In genomic region chr4:62272696-62273095, GRCm38 (mm10) we compare ENCODE assay signal across 23 mouse cellular contexts.
"Had no signal": no experiment of that assay in that cellular context is flagged by ENCODE, and none has a peak within 500 bp of the region (broad histone marks: within the 10 kb centered on the region; RNA-seq: fewer than 3 reads in every experiment).

No protein-coding gene starts in this region.

- H3K9ac ChIP-seq: forebrain, postnatal 0 days; heart, embryonic 12.5 days; hindbrain, embryonic 13.5 days; hindbrain, embryonic 15.5 days; kidney, embryonic 15.5 days; limb, embryonic 13.5 days; limb, embryonic 15.5 days had no signal

- ATAC-seq: forebrain, postnatal 0 days; hindbrain, postnatal 0 days; intestine, embryonic 16.5 days had no signal

- H3K27ac ChIP-seq: heart, embryonic 10.5 days; hindbrain, embryonic 13.5 days; hindbrain, embryonic 15.5 days; hindbrain, postnatal 0 days; kidney, embryonic 15.5 days; kidney, postnatal 0 days; limb, embryonic 13.5 days; limb, embryonic 15.5 days had no signal

- H3K9me3 ChIP-seq: heart, embryonic 10.5 days; heart, embryonic 12.5 days; hindbrain, embryonic 13.5 days; hindbrain, embryonic 15.5 days; kidney, embryonic 15.5 days; limb, embryonic 13.5 days; limb, embryonic 15.5 days had no signal

- H3K4me3 ChIP-seq: heart, embryonic 10.5 days; heart, embryonic 12.5 days; hindbrain, embryonic 13.5 days; hindbrain, embryonic 15.5 days; kidney, embryonic 15.5 days; limb, embryonic 13.5 days; limb, embryonic 15.5 days had no signal

- DNase-seq: forebrain, postnatal 0 days; gastrocnemius, postnatal 14 days; gastrocnemius, postnatal 36 days; heart, adult 18-20 months; heart, postnatal 10 days; kidney, adult 11 months; kidney, adult 2 months; kidney, adult 9 months; kidney, postnatal 14 days; kidney, postnatal 36 days; layer of hippocampus, adult 9-11 months; layer of hippocampus, postnatal 36 days; left cerebral cortex, postnatal 4 days had no signal

- H3K27me3 ChIP-seq: heart, embryonic 12.5 days; hindbrain, embryonic 13.5 days; hindbrain, embryonic 15.5 days; kidney, embryonic 15.5 days; limb, embryonic 13.5 days; limb, embryonic 15.5 days had no signal

- H3K4me1 ChIP-seq: limb, embryonic 13.5 days had no signal

- H3K36me3 ChIP-seq: heart, embryonic 10.5 days; heart, embryonic 12.5 days; hindbrain, embryonic 13.5 days; hindbrain, embryonic 15.5 days; kidney, embryonic 15.5 days; limb, embryonic 13.5 days; limb, embryonic 15.5 days had no signal

- H3K4me2 ChIP-seq: heart, embryonic 12.5 days; hindbrain, embryonic 13.5 days; hindbrain, embryonic 15.5 days; kidney, embryonic 15.5 days; limb, embryonic 13.5 days; limb, embryonic 15.5 days had no signal
